Mouse (Mus musculus) thymus, adult 2 months (tissue): Measurements from ENCODE around the gene Krtap3-3. TPM values are rescaled to one million over a fixed set of nuclear protein-coding genes. Genes with fewer than 3 reads are reported as not detected.

ENCODE experiments used
- DNase-seq: peaks from one replicate; pipeline ENCODE4 v3.0.0; 2021
- H3K27ac ChIP-seq: fragments of 200-500 bp; 2 replicates; pipeline ENCODE4 v1.5.1; 2012; ENCODE audit warnings: low read length, control low read depth; ENCODE audit not compliant: control insufficient read depth, insufficient read depth
- H3K27me3 ChIP-seq: fragments of 200-500 bp; 2 replicates; pipeline ENCODE4 v1.6.1; 2012; ENCODE audit warnings: mild to moderate bottlenecking, low read length, moderate library complexity, mixed read lengths; ENCODE audit not compliant: control insufficient read depth, insufficient read depth
- H3K36me3 ChIP-seq: fragments of 200-500 bp; 2 replicates; pipeline ENCODE4 v1.6.1; 2012; ENCODE audit warnings: mild to moderate bottlenecking, low read length, moderate library complexity; ENCODE audit not compliant: control insufficient read depth, insufficient read depth
- H3K4me1 ChIP-seq: fragments of 200-500 bp; replicated peaks from 2 replicates; pipeline ENCODE4 v1.6.1; 2012; ENCODE audit warnings: low read length; ENCODE audit not compliant: control insufficient read depth, insufficient read depth
- H3K4me3 ChIP-seq: fragments of 200-500 bp; 2 replicates; pipeline ENCODE4 v1.5.1; 2012; ENCODE audit warnings: mild to moderate bottlenecking, low read length, control low read depth, moderate library complexity; ENCODE audit not compliant: control insufficient read depth, insufficient read depth
- CTCF ChIP-seq: fragments of 200-500 bp; IDR thresholded peaks from 2 replicates; pipeline ENCODE4 v1.5.1; 2012; ENCODE audit warnings: mild to moderate bottlenecking, control low read depth, low read length, moderate library complexity, borderline replicate concordance; ENCODE audit not compliant: control insufficient read depth, poor library complexity, insufficient read depth; ENCODE audit errors: extremely low read depth
- POLR2A ChIP-seq: fragments of 200-500 bp; IDR thresholded peaks from 2 replicates; pipeline ENCODE4 v1.6.1; 2012; ENCODE audit warnings: mild to moderate bottlenecking, low read length, control low read depth, moderate library complexity; ENCODE audit not compliant: control insufficient read depth, poor library complexity, insufficient read depth; ENCODE audit errors: extremely low read depth
- WGBS: fragments of 180-500 bp; shearing (Covaris S2); methylation state at CpG from one replicate; pipeline ENCODE4 v1.1.7; 2018; 5-methylcytosine and 5-hydroxymethylcytosine counted together
- polyA plus RNA-seq: library from polyadenylated mRNA; depleted of rRNA; stranded (reverse); fragments of >200 nt; gene quantifications from 2 replicates; pipeline ENCODE4 v1.2.3, GENCODE M21; 2012; rRNA removed

Gene Krtap3-3
- polyA plus RNA-seq, 1 experiment = 0.46 TPM

DNA sequence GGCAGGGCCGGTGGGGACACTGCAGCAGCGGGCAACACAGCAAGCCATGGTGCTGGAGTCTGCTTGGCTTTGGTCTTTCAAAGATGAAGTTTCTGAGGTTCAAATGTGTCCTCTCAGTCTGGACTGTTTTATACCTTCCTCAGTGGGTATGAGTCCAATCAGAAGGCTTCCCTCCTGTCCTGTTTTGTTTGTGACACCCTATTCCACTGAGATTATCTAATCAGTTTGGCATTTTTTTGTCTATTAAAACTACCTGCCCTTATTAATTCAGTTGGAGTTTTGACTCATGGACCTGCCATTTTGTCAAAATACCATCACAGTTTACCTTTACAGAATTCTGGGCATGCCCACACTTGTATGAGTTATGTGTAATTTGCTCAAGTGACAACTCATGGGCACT lies 6.1 kb upstream of the Krtap3-3 start, which contains the start of gene Krtap3-2:
Gene Krtap3-2 (minus strand): TSS at position 101 of the 400 bp plus-strand sequence.
- no peaks in the 10 kb centered on the region for H3K36me3 ChIP-seq
- TF ChIP-seq CTCF = no peak
- no peak for TF ChIP-seq POLR2A
- H3K4me3 ChIP-seq = no peak within 1 kb of the TSS
- no peak within 1 kb of the TSS for H3K27ac ChIP-seq
- no peak for DNase-seq
- H3K27me3 ChIP-seq = no peaks in the 10 kb centered on the region
- H3K4me1 ChIP-seq = no peaks in the 10 kb centered on the region
- WGBS = 84% methylated on average over 2 of the region's 2 CpGs

DNA sequence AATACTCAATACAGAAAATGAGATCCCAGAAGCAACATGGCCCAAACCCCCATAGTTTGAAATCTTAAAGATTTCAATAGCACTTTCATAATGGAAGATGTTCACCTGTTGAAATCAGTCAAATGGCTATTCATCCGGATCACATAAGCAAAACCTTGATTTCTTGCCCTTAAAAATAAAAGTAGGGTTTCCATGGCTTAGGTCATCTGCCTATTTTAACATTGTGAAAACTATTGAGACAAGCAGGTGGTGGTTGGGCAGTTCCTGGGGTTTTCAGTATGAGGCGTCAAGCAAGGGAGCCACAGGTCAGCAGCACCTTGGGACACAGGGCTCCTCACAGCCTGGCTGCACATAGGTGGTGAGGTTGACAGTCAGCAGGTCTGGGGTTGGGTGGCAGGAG lies 5.5 kb upstream of the Krtap3-3 start:
- Histone ChIP-seq H3K27ac (no peak overlapping the region), H3K27me3 (no peaks in the 10 kb centered on the region), H3K4me1 (no peaks in the 10 kb centered on the region), H3K4me3 (no peak overlapping the region), H3K36me3 (no peaks in the 10 kb centered on the region)
- no peak for TF ChIP-seq CTCF
- no peak for TF ChIP-seq POLR2A
- 95% methylated on average over 2 of the region's 2 CpGs for WGBS
- no peak for DNase-seq

DNA sequence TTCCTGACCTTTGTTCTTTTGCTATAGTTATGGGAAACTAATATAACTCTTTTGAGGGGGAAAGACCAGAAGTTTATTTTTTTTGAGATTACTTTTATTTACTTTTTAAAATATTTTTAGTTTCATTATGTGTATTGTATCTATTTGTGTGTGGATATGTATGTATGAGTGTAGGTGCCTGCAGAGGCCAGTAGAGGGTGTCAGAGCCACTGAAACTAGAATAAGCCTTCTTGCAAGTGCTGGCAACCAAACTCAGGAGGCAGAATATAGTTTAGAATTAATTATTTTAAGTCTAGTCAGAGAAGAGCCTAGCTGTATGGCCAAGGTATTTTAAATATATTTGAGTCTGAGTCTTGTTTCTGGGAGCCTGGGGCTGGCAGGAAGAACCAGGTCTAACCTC lies 2.8 kb downstream of the Krtap3-3 start:
- Histone ChIP-seq H3K4me1 (no peaks in the 10 kb centered on the region), H3K36me3 (no peaks in the 10 kb centered on the region), H3K27ac (no peak overlapping the region), H3K27me3 (no peaks in the 10 kb centered on the region), H3K4me3 (no peak overlapping the region)
- TF ChIP-seq CTCF (no peak), POLR2A (no peak)
- DNase-seq = no peak

DNA sequence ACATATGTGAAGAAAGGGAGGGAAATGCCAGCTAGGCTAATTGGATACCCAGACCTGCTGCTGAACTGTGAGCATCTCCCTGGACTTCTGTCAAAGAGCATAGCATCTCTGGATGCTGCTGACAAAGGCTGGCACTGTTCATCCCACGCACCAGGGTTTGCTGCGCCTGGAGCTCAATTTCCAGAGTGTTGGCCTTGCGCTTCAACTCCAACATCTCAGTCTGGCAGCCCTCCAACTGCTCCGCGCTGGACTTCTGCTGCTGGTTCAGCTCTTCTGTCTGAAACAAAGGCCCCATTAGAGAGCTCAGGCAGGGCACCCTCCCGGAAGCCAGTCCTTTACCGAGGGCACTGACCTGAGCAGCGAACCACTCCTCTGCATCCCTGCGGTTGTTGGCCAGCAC lies 10.9 kb downstream of the Krtap3-3 start:
- Histone ChIP-seq H3K27me3 (no peaks in the 10 kb centered on the region), H3K4me3 (no peak overlapping the region), H3K4me1 (no peaks in the 10 kb centered on the region), H3K27ac (no peak overlapping the region), H3K36me3 (no peaks in the 10 kb centered on the region)
- 92% methylated on average over 9 of the region's 9 CpGs for WGBS
- no peak for DNase-seq
- TF ChIP-seq POLR2A (no peak), CTCF (no peak)

DNA sequence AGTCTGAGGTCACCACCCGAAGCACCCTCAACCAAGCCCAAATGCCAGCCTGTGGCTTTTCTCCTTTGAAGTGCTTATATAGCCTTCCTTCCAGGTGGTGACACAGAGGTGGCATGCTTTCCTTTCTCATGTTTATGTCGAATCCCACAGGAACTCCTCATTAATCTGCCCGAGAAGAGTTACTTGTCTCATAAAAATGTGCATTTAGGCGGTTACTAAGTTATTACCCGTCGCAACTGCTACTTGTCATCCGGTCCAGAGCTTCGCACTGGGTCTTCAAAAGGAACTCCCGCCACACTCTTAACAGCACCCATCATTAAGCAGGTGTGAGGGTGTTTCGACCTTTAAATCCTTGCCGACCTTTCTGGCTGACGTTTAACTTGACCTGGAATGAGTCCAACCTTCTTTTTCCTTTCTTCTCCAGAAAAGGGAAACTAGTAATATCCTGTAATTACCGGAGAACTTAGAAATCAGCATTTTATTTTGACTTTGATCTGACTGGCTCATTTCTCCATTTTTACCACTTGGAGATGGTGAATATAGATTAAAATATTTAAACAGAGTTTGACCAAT lies 29.3 kb downstream of the Krtap3-3 start, which contains the start of gene Krt39:
Gene Krt39 (minus strand): TSS at position 51 of the 573 bp plus-strand sequence.
- no peaks in the 10 kb centered on the region for H3K36me3 ChIP-seq
- H3K4me3 ChIP-seq = no peak within 1 kb of the TSS
- TF ChIP-seq CTCF (no peak), POLR2A (no peak)
- H3K4me1 ChIP-seq = no peaks in the 10 kb centered on the region
- 82% methylated on average over 13 of the region's 13 CpGs for WGBS
- DNase-seq = no peak
- H3K27me3 ChIP-seq = no peaks in the 10 kb centered on the region
- no peak within 1 kb of the TSS for H3K27ac ChIP-seq

DNA sequence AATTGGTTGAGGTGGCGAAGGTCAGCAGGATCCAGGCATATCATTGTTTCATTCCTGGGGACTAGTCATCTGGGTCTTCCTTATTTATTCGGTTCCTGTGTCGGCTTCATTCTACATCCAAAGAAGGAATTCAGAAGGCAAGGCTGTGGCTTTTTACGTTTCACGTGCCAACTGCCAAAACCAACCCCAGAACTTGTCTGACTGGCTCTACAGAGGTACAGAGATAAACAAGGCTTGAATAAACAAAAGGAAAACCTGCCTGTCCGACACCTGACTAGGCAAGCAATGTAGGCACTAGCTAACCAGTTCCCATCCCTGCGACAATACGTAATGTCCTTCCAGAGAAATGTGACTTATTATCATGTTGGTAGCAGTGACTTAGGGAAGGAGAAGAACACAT lies 36.6 kb downstream of the Krtap3-3 start:
- Histone ChIP-seq H3K4me1 (no peaks in the 10 kb centered on the region), H3K36me3 (no peaks in the 10 kb centered on the region), H3K27me3 (no peaks in the 10 kb centered on the region), H3K4me3 (no peak overlapping the region), H3K27ac (no peak overlapping the region)
- no peak for DNase-seq
- WGBS = 90% methylated on average over 8 of the region's 8 CpGs
- TF ChIP-seq CTCF = no peak
- TF ChIP-seq POLR2A = no peak

Other genes starting within 250 kb of the Krtap3-3 start
- gene Krt25, start 227.9 kb downstream of the Krtap3-3 start, polyA plus RNA-seq = 0.16 and 0.18 TPM in 2 replicates
- gene Krt26, start 212.9 kb downstream of the Krtap3-3 start, polyA plus RNA-seq = not detected in 2 replicates
- 0.05 and 0.13 TPM in 2 replicates for gene Krt27, start 199.8 kb downstream of the Krtap3-3 start, polyA plus RNA-seq
- not detected in 2 replicates for gene Krt28, start 176.0 kb downstream of the Krtap3-3 start, polyA plus RNA-seq
- 4.9 and 6.4 TPM in 2 replicates for gene Krt10, start 161.5 kb downstream of the Krtap3-3 start, polyA plus RNA-seq
- gene Krt12, start 128.6 kb downstream of the Krtap3-3 start, polyA plus RNA-seq = 0.27 and 0.34 TPM in 2 replicates
- gene Krt20, start 112.7 kb downstream of the Krtap3-3 start, polyA plus RNA-seq = 0.65 and 1.0 TPM in 2 replicates
- gene Krt23, start 57.7 kb downstream of the Krtap3-3 start, polyA plus RNA-seq = 1.5 and 1.7 TPM in 2 replicates
- gene Krt39, start 29.5 kb downstream of the Krtap3-3 start, polyA plus RNA-seq = 0.11 TPM in 1 of 2 replicates, not detected in the other
- gene Krt40, start 7.7 kb downstream of the Krtap3-3 start, polyA plus RNA-seq = 0.09 TPM in 1 of 2 replicates, not detected in the other
- 0.15 and 0.19 TPM in 2 replicates for gene Krtap3-2, start 6.0 kb upstream of the Krtap3-3 start, polyA plus RNA-seq
- gene Gm11939, start 8.6 kb upstream of the Krtap3-3 start, polyA plus RNA-seq = not detected in 2 replicates
- gene Krtap3-1, start 15.8 kb upstream of the Krtap3-3 start, polyA plus RNA-seq = 0.43 and 0.81 TPM in 2 replicates
- not detected in 2 replicates for gene Krtap1-5, start 30.2 kb upstream of the Krtap3-3 start, polyA plus RNA-seq
- gene Krtap1-4, start 32.8 kb upstream of the Krtap3-3 start, polyA plus RNA-seq = not detected in 2 replicates
- not detected in 2 replicates for gene Krtap1-3, start 40.5 kb upstream of the Krtap3-3 start, polyA plus RNA-seq
- gene Krtap9-3, start 47.2 kb upstream of the Krtap3-3 start, polyA plus RNA-seq = not detected in 2 replicates
- 0.33 TPM in 1 of 2 replicates, not detected in the other for gene Gm11938, start 52.4 kb upstream of the Krtap3-3 start, polyA plus RNA-seq
- not detected in 2 replicates for gene Gm11937, start 59.3 kb upstream of the Krtap3-3 start, polyA plus RNA-seq
- gene Krtap2-4, start 64.0 kb upstream of the Krtap3-3 start, polyA plus RNA-seq = 0.22 and 0.37 TPM in 2 replicates
- not detected in 2 replicates for gene Gm11562, start 69.6 kb upstream of the Krtap3-3 start, polyA plus RNA-seq
- gene Krtap4-1, start 77.4 kb upstream of the Krtap3-3 start, polyA plus RNA-seq = not detected in 2 replicates
- not detected in 2 replicates for gene Krtap4-2, start 84.2 kb upstream of the Krtap3-3 start, polyA plus RNA-seq
- not detected in 2 replicates for gene Krtap4-7, start 93.2 kb upstream of the Krtap3-3 start, polyA plus RNA-seq
- gene Gm11555, start 99.4 kb upstream of the Krtap3-3 start, polyA plus RNA-seq = not detected in 2 replicates
- gene Gm11563, start 108.1 kb upstream of the Krtap3-3 start, polyA plus RNA-seq = not detected in 2 replicates
- gene Krtap4-6, start 115.1 kb upstream of the Krtap3-3 start, polyA plus RNA-seq = not detected in 2 replicates
- not detected in 2 replicates for gene Gm14190, start 139.9 kb upstream of the Krtap3-3 start, polyA plus RNA-seq
- not detected in 2 replicates for gene Gm14180, start 183.4 kb upstream of the Krtap3-3 start, polyA plus RNA-seq
- not detected in 2 replicates for gene Gm11595, start 222.0 kb upstream of the Krtap3-3 start, polyA plus RNA-seq
- not detected in 2 replicates for gene Krtap4-8, start 229.8 kb upstream of the Krtap3-3 start, polyA plus RNA-seq
- gene Krtap4-9, start 234.3 kb upstream of the Krtap3-3 start, polyA plus RNA-seq = 0.17 TPM in 1 of 2 replicates, not detected in the other
- not detected in 2 replicates for gene Gm11596, start 242.6 kb upstream of the Krtap3-3 start, polyA plus RNA-seq
- not detected in 2 replicates for gene Gm11569, start 248.1 kb upstream of the Krtap3-3 start, polyA plus RNA-seq